Mouse (Mus musculus) brain, embryonic 14.5 days (tissue): ENCODE results near the gene Schip1.

Source experiments
- CTCF ChIP-seq: fragments of 200-500 bp; IDR thresholded peaks from 2 replicates; pipeline ENCODE4 v1.5.1; 2012; ENCODE audit warnings: inconsistent platforms, mild to moderate bottlenecking, moderate library complexity, borderline replicate concordance; ENCODE audit not compliant: insufficient read depth, insufficient read length; ENCODE audit errors: extremely low read depth
- POLR2A ChIP-seq: fragments of 200-500 bp; IDR thresholded peaks from 2 replicates; pipeline ENCODE4 v1.6.1; 2012; ENCODE audit warnings: mild to moderate bottlenecking, inconsistent platforms, borderline replicate concordance; ENCODE audit not compliant: poor library complexity, insufficient read depth, insufficient read length, severe bottlenecking; ENCODE audit errors: extremely low read depth

DNA sequence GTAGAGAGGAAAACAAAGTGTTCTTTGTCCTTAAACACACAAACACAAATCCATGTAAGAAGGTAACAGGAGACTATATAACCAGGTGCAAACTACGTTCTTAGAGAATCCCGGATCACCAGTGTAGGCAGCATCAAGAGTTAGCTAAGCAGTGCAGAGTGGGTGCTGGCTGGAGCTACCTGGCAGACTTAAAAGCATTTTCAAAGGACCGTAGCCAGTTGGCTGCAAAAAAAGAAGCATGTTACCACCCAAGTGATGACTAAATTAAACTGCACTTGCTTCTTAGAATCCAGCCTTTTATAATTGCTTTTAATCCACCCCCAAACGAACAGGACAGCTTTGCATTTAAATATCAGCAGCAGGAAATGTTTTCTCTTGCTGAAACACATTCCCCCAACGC, 402.0 kb downstream of the Schip1 start:
- no peak for TF ChIP-seq CTCF
- TF ChIP-seq POLR2A, result no peak
